Mouse (Mus musculus) kidney, postnatal 0 days (tissue): Measurements from ENCODE around the gene Pycard. TPM values are rescaled to one million over a fixed set of nuclear protein-coding genes. Genes with fewer than 3 reads are reported as not detected.
"Not testable (repeated sequence)": the region's sequence is repeated elsewhere in the genome, so short reads cannot be mapped to it uniquely, and the experiment has no call there.

Experiments
- ATAC-seq: fragments of 200-750 bp; cut with Nextera tagmentation; replicated peaks from 2 replicates; pipeline ENCODE4 v1.8.0; 2017; ENCODE audit warnings: low read depth, moderate number of reproducible peaks, moderate TSS enrichment, moderate library complexity; ENCODE audit not compliant: low FRiP score
- DNase-seq: peaks from one replicate; pipeline ENCODE4 v3.0.0-alpha.2; 2016; ENCODE audit warnings: low spot score
- H3K27ac ChIP-seq: fragments of 300-500 bp; sonication (generic); 2 replicates; pipeline ENCODE4 v1.5.1; 2014; ENCODE audit warnings: mild to moderate bottlenecking
- H3K27me3 ChIP-seq: fragments of 300-500 bp; sonication (generic); 2 replicates; pipeline ENCODE4 v1.6.1; 2014; ENCODE audit warnings: low read length, mixed read lengths; ENCODE audit not compliant: insufficient read depth
- H3K36me3 ChIP-seq: fragments of 300-500 bp; sonication (generic); 2 replicates; pipeline ENCODE4 v1.6.1; 2014; ENCODE audit warnings: low read length, mixed read lengths; ENCODE audit not compliant: insufficient read depth
- H3K4me1 ChIP-seq: fragments of 300-500 bp; sonication (generic); replicated peaks from 2 replicates; pipeline ENCODE4 v1.6.1; 2014; ENCODE audit warnings: antibody characterized with exemption, low read length, mixed read lengths; ENCODE audit not compliant: insufficient read depth
- H3K4me2 ChIP-seq: fragments of 300-500 bp; sonication (generic); 2 replicates; pipeline ENCODE4 v1.6.1; 2014; ENCODE audit warnings: mild to moderate bottlenecking, low read length, moderate library complexity, mixed read lengths
- H3K4me3 ChIP-seq: fragments of 300-500 bp; sonication (generic); replicated peaks from 2 replicates; pipeline ENCODE4 v1.5.1; 2014; ENCODE audit warnings: low read depth, low read length
- H3K9ac ChIP-seq: fragments of 300-500 bp; sonication (generic); 2 replicates; pipeline ENCODE4 v1.6.1; 2014; ENCODE audit warnings: low read depth, low read length
- H3K9me3 ChIP-seq: fragments of 300-500 bp; sonication (generic); replicated peaks from 2 replicates; pipeline ENCODE4 v1.6.1; 2016; ENCODE audit warnings: low read length, inconsistent platforms, mixed read lengths
- CTCF ChIP-seq: IDR thresholded peaks from 2 replicates; pipeline ENCODE4 v1.5.1; 2016; ENCODE audit warnings: antibody characterized with exemption, low read depth, mild to moderate bottlenecking, moderate library complexity
- WGBS: fragments of 180-500 bp; shearing (Covaris S2); extraction: QIAGEN DNeasy Blood & Tissue Kit; methylation state at CpG from one replicate; pipeline ENCODE4 v1.1.7; 2014; 5-methylcytosine and 5-hydroxymethylcytosine counted together
- polyA plus RNA-seq: library from polyadenylated mRNA; unstranded; fragments of >200 nt; fragmentation: Nextera tagmentation; extraction: Ambion mirVana; gene quantifications from 2 replicates; pipeline ENCODE4 v1.2.1, GENCODE M21; 2015

Gene Pycard
- polyA plus RNA-seq, 1 experiment from 2014 or later, result 85.2 TPM

- no peak for DNase-seq
- Histone ChIP-seq H3K27me3 (no peaks in the 10 kb centered on the region), H3K27ac (no peak overlapping the region), H3K4me1 (no peaks in the 10 kb centered on the region), H3K9me3 (no peaks in the 10 kb centered on the region), H3K9ac (no peak overlapping the region), H3K4me2 (no peak overlapping the region), H3K4me3 (no peak overlapping the region), H3K36me3 (no peaks in the 10 kb centered on the region)
- no peak for TF ChIP-seq CTCF
- no peak for ATAC-seq
- 80% methylated on average over 6 of the region's 6 CpGs for WGBS
These were observed 23.0 kb upstream of the Pycard start for GRCm38 (mm10) chr7:128016650-128017049.

- H3K4me1 ChIP-seq, ATAC-seq, H3K9ac ChIP-seq, DNase-seq, H3K27me3 ChIP-seq, H3K4me3 ChIP-seq, H3K4me2 ChIP-seq, H3K36me3 ChIP-seq, H3K9me3 ChIP-seq, H3K27ac ChIP-seq: not testable (repeated sequence)
- 83% methylated on average over 5 of the region's 5 CpGs for WGBS
These were observed 22.5 kb upstream of the Pycard start for GRCm38 (mm10) chr7:128016134-128016533.

DNA sequence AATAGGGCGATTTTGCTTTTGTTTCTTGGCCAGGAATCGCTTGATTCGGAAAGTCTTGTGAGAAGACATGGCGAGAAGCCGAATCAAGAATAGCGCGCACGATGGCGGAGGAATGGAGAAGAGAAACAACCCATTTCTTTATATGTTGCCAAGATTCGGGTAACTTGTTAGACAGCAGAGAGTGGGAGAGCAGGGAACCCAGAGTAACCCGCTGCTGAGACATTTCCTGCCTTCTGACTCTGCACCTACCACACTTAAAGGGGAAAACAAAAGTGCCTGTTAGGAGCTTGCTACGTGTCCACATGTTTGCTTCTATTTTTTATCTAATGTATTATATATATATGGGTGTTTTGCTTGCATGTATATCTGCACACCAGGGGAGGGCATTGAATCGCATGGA, 19.4 kb upstream of the Pycard start:
- Histone ChIP-seq H3K4me1 (no peaks in the 10 kb centered on the region), H3K27ac (no peak overlapping the region), H3K4me2 (no peak overlapping the region), H3K27me3 (no peaks in the 10 kb centered on the region), H3K36me3 (no peaks in the 10 kb centered on the region), H3K9ac (no peak overlapping the region), H3K9me3 (no peaks in the 10 kb centered on the region), H3K4me3 (no peak overlapping the region)
- ATAC-seq, result no peak
- no peak for DNase-seq
- WGBS, result 89% methylated on average over 13 of the region's 13 CpGs
- TF ChIP-seq CTCF, result no peak

GRCm38 (mm10) chr7:128012136-128012780, 18.6 kb upstream of the Pycard start:
- 62% methylated on average over 13 of the region's 13 CpGs for WGBS
- Histone ChIP-seq H3K9ac (no peak overlapping the region), H3K4me2 (no peak overlapping the region), H3K36me3 (no peaks in the 10 kb centered on the region), H3K9me3 (no peaks in the 10 kb centered on the region), H3K4me1 (no peaks in the 10 kb centered on the region), H3K27me3 (no peaks in the 10 kb centered on the region), H3K27ac (no peak overlapping the region), H3K4me3 (no peak overlapping the region)
- ATAC-seq (no peak), DNase-seq (no peak)
- no peak for TF ChIP-seq CTCF

GRCm38 (mm10) chr7:128009715-128010340, 16.2 kb upstream of the Pycard start:
- no peak for TF ChIP-seq CTCF
- Histone ChIP-seq H3K27ac (no peak overlapping the region), H3K36me3 (no peaks in the 10 kb centered on the region), H3K4me1 (no peaks in the 10 kb centered on the region; the same call in 1 of the 2 replicates), H3K4me2 (no peak overlapping the region), H3K27me3 (no peaks in the 10 kb centered on the region), H3K9me3 (no peaks in the 10 kb centered on the region), H3K9ac (no peak overlapping the region), H3K4me3 (no peak overlapping the region)
- ATAC-seq (0 out of 2 replicates have a peak, but pooled peaks have one; percentile 45), DNase-seq (no peak)
- 54% methylated on average over 40 of the region's 40 CpGs for WGBS

DNA sequence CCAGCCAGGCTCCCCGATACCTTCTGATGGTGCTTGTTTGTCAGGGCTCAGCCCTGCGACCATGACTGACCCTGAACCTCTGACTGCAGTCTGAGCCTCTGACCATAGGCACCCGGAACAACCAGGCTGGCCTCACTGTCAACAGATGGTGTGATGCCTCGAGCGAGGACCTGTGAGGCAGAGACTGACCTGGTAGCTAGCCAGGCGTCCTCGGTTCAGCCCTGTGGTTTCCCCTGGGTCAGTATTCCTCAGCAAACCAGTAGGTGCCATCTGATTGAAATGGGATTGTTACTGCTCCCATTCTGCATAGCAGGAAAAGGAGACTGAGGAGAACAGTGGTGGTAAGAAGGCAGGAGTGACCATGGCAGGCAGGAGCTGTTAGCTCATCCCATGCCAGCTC, 12.5 kb upstream of the Pycard start:
- DNase-seq, result no peak
- 70% methylated on average over 7 of the region's 7 CpGs for WGBS
- Histone ChIP-seq H3K9ac (no peak overlapping the region), H3K27me3 (no peaks in the 10 kb centered on the region), H3K9me3 (no peaks in the 10 kb centered on the region), H3K4me2 (no peak overlapping the region), H3K4me1 (peaks cover 13% of the 10 kb centered on the region), H3K4me3 (no peak overlapping the region), H3K27ac (peak overlapping the region; percentile 91), H3K36me3 (no peaks in the 10 kb centered on the region)
- ATAC-seq, result no peak
- TF ChIP-seq CTCF, result no peak
